Mouse (Mus musculus) spleen, postnatal 4 days (tissue): Measurements from ENCODE around the gene Scn4b.

Source experiments
- DNase-seq, 2 experiments: peaks; one replicate each; pipeline ENCODE4 v3.0.0; 2022; ENCODE audit warnings: low spot score in 2 of 2

The Scn4b gene

GRCm38 (mm10) chr9:45138191-45139032 lies at the start of gene Scn4b:
Gene Scn4b (plus strand): TSS chr9:45138395.
- DNase-seq = no peak

GRCm38 (mm10) chr9:45090811-45091210 lies 47.4 kb upstream of the Scn4b start:
- no peak for DNase-seq

GRCm38 (mm10) chr9:45092641-45093040 lies 45.6 kb upstream of the Scn4b start:
- DNase-seq = no peak

GRCm38 (mm10) chr9:45095149-45095937 lies 42.9 kb upstream of the Scn4b start:
- DNase-seq = no peak

GRCm38 (mm10) chr9:45097877-45098276 lies 40.3 kb upstream of the Scn4b start:
- DNase-seq = no peak

GRCm38 (mm10) chr9:45098426-45098825 lies 39.8 kb upstream of the Scn4b start:
- DNase-seq = no peak

GRCm38 (mm10) chr9:45102528-45102927 lies 35.7 kb upstream of the Scn4b start:
- no peak for DNase-seq

- DNase-seq = no peak
Measured at GRCm38 (mm10) chr9:45103211-45103979, 34.8 kb upstream of the Scn4b start.

GRCm38 (mm10) chr9:45105596-45106374 lies 32.4 kb upstream of the Scn4b start:
- DNase-seq = no peak

GRCm38 (mm10) chr9:45115706-45116105 lies 22.5 kb upstream of the Scn4b start:
- no peak for DNase-seq

GRCm38 (mm10) chr9:45116819-45117218 lies 21.4 kb upstream of the Scn4b start:
- DNase-seq = no peak

- no peak for DNase-seq
Measured at GRCm38 (mm10) chr9:45117741-45118431, 20.3 kb upstream of the Scn4b start, which contains the start of gene Scn2b. Gene Scn2b (plus strand): TSS chr9:45117782.

- no peak for DNase-seq
Measured at GRCm38 (mm10) chr9:45118552-45118951, 19.6 kb upstream of the Scn4b start.

GRCm38 (mm10) chr9:45119316-45119953 lies 18.8 kb upstream of the Scn4b start:
- DNase-seq = no peak

- DNase-seq = no peak
Measured at GRCm38 (mm10) chr9:45119954-45120530, 18.2 kb upstream of the Scn4b start.

- no peak for DNase-seq
Measured at GRCm38 (mm10) chr9:45120567-45120966, 17.6 kb upstream of the Scn4b start.

- DNase-seq = no peak
Measured at GRCm38 (mm10) chr9:45121001-45121400, 17.2 kb upstream of the Scn4b start.

GRCm38 (mm10) chr9:45121769-45122168 lies 16.4 kb upstream of the Scn4b start:
- DNase-seq = peak; percentile 64 to 86

GRCm38 (mm10) chr9:45122209-45122761 lies 15.9 kb upstream of the Scn4b start:
- peak; percentile 54 to 77 for DNase-seq
